Mouse (Mus musculus): ENCODE results near the gene Mcub. TPM values are rescaled to one million over a fixed set of nuclear protein-coding genes. Genes with fewer than 3 reads are reported as not detected.
A peak's percentile ranks its signal among the peaks of the same experiment; 100 is the strongest.

Mcub gene
- total RNA-seq, 2 experiments from 2014 or later: 3.3 to 4.2 TPM

DNA sequence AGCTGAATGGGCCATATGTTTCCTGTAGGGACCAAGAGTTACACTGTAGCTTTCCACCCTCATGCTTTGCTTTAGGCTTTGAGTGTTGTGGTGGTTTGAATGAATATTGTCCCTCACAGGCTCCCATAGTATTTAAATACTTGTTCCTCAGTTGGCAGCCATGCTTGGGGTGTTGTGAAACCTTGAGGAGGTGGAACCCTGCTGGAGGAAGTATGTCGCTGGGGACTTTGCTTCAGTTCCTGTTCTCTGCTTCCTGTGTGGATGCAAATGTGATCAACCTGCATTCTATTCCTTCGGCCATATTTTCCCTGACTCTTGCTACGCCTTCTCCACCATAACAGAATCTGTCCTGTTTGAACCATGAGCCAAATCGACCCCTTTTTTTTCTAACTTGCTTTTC is 16.7 kb downstream of the Mcub start:
- peak; percentile 59 for ATAC-seq (replicated peaks; ENCODE audit: poor library complexity)

DNA sequence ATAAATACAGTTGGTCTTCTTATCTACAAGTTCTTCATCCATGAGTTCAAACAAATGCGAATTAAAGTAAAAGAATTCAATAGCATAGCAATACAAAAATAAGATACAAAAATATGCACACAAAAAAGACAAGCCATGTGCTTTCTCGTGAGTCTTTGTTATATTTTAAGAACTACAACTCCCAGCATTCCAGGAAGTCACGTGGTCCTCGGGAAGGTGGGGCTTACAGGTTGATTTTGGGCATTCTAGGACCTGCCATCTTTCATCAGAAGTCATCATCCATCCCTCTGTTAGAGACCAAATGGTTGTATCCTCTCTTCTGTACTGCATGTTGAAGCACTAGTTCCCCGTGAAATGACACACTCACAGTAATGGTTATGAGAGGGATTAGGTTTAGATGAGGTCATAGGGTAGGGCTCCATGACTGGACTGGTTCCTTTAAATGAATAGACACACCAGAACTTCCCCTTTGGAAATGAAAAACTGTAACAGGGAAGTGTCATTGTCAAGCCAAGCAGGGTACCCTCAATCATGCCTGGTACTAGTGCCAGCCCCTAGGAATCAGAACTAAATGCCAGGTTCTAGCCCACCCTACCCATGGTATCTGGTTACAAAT is 20.7 kb downstream of the Mcub start:
- ATAC-seq (replicated peaks; ENCODE audit: poor library complexity): peak; percentile 40

DNA sequence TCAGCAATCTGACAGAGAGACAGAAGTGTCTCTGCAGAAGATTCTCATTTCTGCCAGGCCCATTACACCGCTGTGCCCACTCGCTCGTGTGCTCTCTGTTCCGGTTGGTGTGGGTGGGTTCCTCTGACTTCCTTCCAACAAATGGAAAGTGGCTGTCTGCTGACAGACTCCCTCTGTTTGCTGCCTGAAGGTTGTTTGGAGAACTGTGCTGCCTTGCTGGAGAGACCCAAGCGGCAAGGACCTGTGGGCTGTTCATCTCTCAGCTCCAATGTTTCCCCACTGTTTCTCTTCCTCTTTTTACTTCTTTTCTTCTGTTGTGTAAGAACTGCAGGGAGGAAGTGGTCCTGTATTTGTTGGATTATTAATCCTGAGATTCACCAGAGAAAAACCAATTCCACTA is 21.6 kb downstream of the Mcub start:
- peak; percentile 37 for ATAC-seq (replicated peaks; ENCODE audit: poor library complexity)

DNA sequence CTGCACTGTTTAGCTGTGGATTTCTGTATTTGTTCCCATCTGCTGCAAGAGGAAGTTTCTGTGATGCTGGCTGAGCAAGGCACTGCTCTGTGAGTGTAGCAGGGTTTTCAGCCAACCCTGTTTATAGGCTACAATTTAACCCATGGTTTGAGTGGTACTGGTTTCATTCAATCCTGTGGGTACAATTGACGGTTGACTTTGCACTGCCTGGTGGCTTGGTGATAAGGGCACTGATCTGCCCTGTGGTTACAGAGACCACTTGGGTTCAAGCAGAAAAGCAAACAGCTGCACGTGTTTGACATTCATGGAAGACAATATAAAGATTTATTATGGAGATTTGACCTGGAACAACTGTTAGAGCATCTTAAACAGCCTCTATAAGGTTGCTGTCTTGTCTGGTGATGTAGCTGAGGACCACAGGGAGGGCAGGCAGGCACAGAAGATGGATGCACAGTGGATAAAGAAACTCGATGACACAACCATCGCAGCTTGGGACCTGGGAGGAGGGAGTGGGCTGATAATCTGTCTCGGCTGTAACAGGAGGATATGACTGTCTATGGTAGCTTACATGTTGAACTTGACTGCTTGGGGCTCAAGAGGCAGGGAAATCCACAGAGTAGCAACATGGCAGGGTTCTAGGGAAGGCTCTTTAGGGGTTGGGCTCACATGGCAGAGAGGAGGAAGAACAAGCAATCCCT is 23.6 kb downstream of the Mcub start:
- ATAC-seq (replicated peaks; ENCODE audit: poor library complexity): peak; percentile 76

DNA sequence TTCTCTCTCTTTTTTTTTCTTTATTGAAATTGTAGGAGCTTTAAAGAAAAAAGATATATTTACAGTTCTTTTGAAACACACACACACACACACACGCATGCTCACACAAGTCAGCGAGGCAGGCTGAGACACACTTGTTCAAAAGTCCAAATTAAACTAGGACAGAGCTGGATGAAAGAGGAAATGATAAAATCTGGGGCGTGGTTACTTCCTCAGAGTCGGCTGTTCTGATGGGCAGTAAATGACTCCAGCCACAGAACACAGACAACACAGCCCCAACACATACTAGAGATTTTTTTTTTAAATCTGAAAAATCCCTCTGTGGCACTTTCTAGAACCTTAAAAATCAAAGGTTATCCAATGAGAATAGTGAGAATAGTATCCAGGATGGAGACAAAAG is 26.2 kb downstream of the Mcub start:
- ATAC-seq (replicated peaks; ENCODE audit: poor library complexity): 0 out of 2 replicates have a peak, but pooled peaks have one; percentile 23

DNA sequence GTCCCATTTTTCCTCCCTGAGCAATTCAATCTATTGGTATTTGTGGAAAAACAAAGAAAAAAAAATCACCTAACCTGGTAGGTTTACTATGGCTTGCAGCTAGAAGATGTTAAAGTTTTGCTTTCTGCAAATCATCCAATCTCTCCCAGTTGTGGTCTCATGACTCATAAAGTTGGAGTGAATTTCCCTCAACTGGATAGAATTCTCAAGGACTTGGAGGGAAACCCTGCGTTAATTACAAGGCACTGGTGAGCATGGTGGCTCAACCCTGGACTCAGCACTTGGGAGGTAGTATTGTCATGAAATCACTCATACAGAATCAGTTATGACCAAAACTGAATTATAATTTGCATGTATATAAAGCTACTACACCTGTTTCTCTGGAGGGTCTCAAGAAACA is 28.7 kb downstream of the Mcub start:
- ATAC-seq (replicated peaks; ENCODE audit: poor library complexity): no peak

DNA sequence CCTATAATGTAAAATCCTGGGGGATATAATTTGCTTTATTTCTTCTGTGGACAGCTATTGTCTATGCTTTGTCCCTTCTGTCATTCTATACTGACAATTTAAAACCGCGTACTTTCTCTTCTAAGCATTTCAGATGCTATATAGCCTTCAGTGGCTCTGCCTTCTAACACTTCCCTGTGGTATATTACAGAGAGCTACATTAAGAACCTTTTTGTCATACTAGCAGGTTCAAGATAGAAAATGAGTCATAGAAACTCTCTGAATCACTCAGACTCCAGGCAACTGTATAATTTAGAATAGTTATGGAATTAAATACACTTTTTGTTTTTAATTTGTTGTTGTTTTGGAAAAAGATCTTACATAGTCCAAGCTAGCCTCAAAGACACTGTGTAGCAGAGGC is 29.2 kb downstream of the Mcub start:
- ATAC-seq (replicated peaks; ENCODE audit: poor library complexity): no peak

GRCm38 (mm10) chr3:129939058-129939457 is 30.9 kb downstream of the Mcub start:
- no peak for ATAC-seq (replicated peaks; ENCODE audit: poor library complexity)

- no peak for ATAC-seq (replicated peaks; ENCODE audit: poor library complexity)
These were observed 32.2 kb downstream of the Mcub start for GRCm38 (mm10) chr3:129937848-129938247.

- peak; percentile 85 for ATAC-seq (replicated peaks; ENCODE audit: poor library complexity)
These were observed 33.4 kb downstream of the Mcub start for GRCm38 (mm10) chr3:129936561-129936960.

GRCm38 (mm10) chr3:129932443-129932842 is 37.6 kb downstream of the Mcub start:
- ATAC-seq (replicated peaks; ENCODE audit: poor library complexity): peak; percentile 81

GRCm38 (mm10) chr3:129930213-129930778 is 39.7 kb downstream of the Mcub start:
- no peak for ATAC-seq (replicated peaks; ENCODE audit: poor library complexity)

DNA sequence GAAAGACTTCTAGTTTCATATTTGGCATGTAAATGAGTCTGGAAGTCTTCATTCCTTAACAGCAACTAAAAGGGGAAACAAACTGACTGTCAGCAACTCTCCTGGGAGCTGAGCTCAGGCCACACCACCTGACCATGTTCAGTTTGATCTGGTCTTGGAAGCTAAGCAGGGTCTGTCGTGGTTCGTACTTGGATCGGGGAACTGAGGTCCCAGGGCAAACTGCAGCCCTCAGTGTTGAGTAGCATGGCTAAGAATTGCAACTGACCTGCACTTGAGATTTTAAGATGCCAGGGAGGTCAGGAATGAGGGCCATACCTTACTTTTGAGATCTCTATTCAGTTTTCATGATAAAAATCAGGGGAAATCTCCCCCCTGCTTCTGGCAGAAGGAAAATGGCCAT is 44.1 kb downstream of the Mcub start:
- ATAC-seq (replicated peaks; ENCODE audit: poor library complexity): no peak

- no peak for ATAC-seq (replicated peaks; ENCODE audit: poor library complexity)
These were observed 46.4 kb downstream of the Mcub start for GRCm38 (mm10) chr3:129923581-129923980.

DNA sequence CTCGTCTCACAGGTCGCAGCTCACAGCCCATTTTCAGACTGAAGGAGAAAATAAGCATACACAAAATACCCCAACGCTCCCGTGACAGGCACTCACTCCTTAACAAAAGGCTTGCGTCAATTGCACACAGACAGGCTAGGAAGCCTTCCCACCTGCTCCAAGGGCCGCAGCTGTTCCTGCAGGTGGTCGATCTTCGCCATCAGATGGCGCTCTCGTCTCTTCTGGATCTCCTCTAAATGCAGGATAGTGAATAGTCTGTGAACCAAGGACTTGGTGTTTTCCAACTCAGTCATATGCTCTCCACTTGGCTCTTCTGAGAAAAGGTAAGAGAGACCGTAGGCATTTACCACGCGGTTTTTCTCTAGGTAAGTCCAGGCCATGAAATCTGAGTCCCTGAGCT is 51.6 kb downstream of the Mcub start:
- ATAC-seq (replicated peaks; ENCODE audit: poor library complexity): peak; percentile 90

DNA sequence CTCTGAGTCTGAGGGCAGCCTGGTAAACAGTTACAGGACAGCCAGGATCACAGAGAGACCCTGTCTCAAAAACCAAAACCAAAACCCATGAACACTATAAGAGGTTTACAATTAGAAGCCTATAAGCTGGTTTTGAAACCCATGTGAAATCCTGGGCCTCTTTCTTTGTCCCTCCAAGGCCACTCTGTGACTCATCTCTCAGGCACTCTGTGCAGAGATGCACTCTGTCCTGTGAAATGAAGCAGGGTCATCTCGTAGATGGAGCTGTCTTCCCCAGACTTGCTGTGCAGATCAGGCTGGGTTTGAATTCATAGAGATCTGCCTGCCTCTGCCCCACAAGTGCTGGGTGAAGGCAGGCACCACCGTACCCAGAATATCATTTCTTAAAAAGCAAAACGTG is 52.6 kb downstream of the Mcub start:
- ATAC-seq (replicated peaks; ENCODE audit: poor library complexity): no peak

- no peak for ATAC-seq (replicated peaks; ENCODE audit: poor library complexity)
These were observed 56.8 kb downstream of the Mcub start for GRCm38 (mm10) chr3:129913241-129913640.

DNA sequence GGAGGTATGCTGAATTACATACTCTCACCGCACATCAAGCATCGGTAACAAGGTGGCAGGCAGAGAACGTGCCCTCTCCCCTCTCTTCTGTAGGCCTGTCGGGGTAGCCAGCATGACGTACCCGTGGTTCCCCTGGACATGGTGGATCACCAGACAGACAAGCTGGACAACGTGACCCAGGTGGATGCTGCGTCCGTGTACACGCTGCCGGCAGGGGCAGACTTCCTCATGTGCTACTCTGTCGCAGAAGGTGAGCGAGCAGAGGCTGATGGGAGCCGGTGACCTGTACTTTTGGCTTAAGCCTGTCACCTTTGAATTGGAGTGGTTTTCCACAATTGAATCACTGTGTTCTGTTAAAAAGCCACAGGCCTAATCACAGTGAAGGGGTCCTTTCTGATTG is 58.0 kb downstream of the Mcub start:
- ATAC-seq (replicated peaks; ENCODE audit: poor library complexity): no peak

- peak; percentile 59 for ATAC-seq (replicated peaks; ENCODE audit: poor library complexity)
These were observed 65.4 kb downstream of the Mcub start for GRCm38 (mm10) chr3:129904381-129905132.

DNA sequence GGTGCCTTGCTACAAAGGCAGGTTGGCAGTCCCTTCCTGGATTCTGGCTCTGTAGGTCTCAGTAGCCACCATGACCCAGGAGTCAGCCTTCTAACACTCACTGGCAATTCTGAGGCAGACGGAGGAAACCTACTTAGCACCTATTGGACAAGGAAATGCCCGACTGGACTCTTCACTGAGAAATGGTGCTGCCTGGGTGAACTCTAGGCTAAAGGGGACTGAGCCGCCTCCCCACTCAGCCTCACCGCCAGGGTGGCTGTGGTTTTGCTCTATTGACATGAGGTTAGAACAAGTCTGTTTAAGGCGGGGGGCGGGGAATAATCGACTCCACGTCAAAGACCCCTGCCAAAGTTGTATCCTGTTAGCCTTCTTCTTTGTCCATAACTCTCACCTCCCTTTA is 66.1 kb downstream of the Mcub start:
- no peak for ATAC-seq (replicated peaks; ENCODE audit: poor library complexity)

- ATAC-seq (replicated peaks; ENCODE audit: poor library complexity): no peak
These were observed 66.6 kb downstream of the Mcub start for GRCm38 (mm10) chr3:129903369-129903768.
